Mouse (Mus musculus) naive thymus-derived CD4-positive, alpha-beta T cell, adult 2 months (primary cell): ENCODE data around the gene Ctdnep1.

ENCODE experiments used
- DNase-seq: peaks from one replicate; pipeline ENCODE4 v3.0.0-alpha.2; 2011; ENCODE audit warnings: low read depth

Gene Ctdnep1

GRCm38 (mm10) chr11:69983377-69983776, 2.4 kb downstream of the Ctdnep1 start:
- DNase-seq, result no peak

- no peak for DNase-seq
Observed at GRCm38 (mm10) chr11:69984431-69984830, 3.5 kb downstream of the Ctdnep1 start.

- no peak for DNase-seq
Observed at GRCm38 (mm10) chr11:69989949-69990348, 9.0 kb downstream of the Ctdnep1 start.

DNA sequence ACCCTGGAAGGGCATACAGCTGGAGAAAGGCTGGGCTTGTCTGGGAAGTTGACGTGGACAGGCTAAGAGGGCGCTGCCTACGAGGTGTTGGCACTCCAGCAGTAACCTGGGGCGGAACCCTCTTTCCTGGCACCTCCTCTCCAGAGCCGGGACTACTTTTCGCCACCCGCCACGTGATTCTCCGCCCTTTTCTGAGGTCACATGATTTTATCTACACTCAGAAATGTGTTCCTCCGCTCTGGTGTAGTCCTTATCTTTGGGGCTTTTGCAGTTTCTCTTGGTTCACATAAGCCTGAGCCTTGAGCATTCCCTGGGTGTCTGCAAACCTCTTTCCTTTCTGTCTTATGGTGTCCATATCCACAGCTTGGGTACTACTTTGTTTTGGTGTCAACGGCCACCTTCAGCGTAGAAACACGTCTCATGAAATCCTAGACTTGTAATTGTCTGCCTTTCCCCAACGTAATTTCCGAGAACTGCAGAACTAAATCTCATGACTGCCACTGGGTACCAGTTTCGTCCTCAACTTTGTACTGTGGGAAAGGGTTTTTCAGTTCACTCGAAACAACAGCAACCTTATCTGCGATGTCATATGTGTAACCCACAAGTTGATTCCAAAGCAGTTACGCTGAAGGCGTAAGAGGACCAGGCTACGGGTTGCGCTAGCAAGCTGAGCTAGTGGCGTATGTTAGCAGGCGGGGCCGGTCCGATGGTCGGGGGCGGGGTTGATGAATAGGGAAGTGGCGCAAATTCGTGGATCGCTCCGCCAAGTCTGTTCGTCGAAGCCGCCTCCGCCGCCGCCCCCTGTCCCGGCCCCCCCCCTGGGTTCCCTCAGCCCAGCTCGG, 10.1 kb downstream of the Ctdnep1 start, which contains the start of gene Gabarap:
Gene Gabarap, plus strand, starts transcription at position 294 of the 842 bp plus-strand sequence.
- DNase-seq, result peak; percentile 98

- DNase-seq, result no peak
Observed at GRCm38 (mm10) chr11:69991711-69992110, 10.8 kb downstream of the Ctdnep1 start.

GRCm38 (mm10) chr11:69992396-69992795, 11.4 kb downstream of the Ctdnep1 start:
- DNase-seq, result no peak

DNA sequence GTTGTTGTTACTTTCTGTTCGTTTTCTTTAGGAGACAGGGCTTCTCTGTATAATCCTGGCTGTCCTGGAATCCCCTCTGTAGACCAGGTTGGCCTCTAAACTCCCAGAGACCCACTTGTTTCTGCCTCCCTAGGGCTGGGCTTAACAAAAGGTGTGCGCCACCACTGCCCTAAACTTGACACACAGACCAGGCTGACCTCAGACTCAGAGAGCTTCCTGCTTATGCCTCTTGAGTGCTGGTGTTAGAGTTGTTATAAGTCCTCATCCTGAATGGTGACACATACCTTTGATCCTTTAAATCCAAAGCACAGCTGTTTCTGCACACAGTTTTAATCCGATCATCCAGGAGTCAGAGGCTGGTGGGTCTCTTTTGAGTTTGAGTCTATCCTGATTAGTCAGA, 12.0 kb downstream of the Ctdnep1 start:
- DNase-seq, result no peak

- no peak for DNase-seq
Observed at GRCm38 (mm10) chr11:69994401-69995090, 13.6 kb downstream of the Ctdnep1 start.

DNA sequence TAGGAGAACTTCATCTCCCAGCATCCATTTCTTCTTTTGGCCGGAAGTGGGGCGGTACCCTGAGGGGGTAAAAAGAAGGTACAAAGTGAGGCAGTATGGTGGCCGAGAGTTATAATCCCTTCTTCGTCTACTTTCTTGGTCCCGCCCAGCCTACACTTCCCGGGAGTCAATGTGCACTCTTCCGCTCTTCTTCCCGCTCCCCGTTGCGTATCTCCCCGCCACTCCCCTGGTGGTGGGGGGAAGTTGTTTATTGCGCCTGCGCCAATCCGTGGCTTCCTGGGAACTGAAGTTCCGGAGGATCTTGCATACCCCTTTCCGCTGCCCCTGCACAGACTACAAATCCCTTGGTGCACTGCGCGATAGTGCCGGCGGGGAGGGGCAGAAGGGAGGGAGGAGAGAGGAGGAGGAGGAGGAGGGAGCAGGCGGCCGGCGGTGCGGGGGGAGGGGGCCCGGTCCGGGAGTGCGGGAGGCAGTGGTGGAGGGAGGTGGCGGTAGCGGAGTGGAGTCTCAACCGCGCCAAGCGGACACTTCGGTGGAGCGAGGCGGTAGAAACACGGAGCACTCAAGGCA, 14.5 kb downstream of the Ctdnep1 start, which contains the start of gene Phf23:
Gene Phf23, plus strand, starts transcription at position 387 of the 570 bp plus-strand sequence.
- DNase-seq, result peak; percentile 98

GRCm38 (mm10) chr11:69996161-69997061, 15.5 kb downstream of the Ctdnep1 start:
- peak; percentile 76 for DNase-seq

DNA sequence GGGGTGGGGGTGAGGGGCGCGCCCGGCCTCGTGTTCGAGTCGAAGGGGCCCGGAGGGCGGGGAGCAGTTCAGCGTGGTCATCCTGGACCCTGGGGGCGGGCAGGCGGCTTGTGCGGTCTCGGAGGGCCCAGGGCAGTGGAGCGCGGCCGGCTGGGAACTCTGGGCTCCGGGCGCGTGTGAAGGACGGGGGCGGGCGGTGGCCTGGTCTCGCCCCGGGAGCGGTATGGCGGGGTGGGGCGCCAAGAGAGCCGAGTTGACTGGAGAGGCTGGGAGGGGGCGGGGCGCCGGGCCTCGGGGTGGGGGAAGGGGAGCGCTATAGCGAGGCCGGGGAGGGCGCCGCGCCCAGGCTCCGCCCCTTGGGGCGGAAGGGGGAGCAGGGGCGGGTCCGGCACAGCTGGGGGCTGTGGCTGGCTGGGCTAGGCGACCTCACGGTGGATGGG, 16.1 kb downstream of the Ctdnep1 start:
- DNase-seq, result peak; percentile 86

- DNase-seq, result peak; percentile 39
Observed at GRCm38 (mm10) chr11:69998567-69999491, 17.9 kb downstream of the Ctdnep1 start.

GRCm38 (mm10) chr11:69999666-70000065, 18.7 kb downstream of the Ctdnep1 start:
- DNase-seq, result no peak

DNA sequence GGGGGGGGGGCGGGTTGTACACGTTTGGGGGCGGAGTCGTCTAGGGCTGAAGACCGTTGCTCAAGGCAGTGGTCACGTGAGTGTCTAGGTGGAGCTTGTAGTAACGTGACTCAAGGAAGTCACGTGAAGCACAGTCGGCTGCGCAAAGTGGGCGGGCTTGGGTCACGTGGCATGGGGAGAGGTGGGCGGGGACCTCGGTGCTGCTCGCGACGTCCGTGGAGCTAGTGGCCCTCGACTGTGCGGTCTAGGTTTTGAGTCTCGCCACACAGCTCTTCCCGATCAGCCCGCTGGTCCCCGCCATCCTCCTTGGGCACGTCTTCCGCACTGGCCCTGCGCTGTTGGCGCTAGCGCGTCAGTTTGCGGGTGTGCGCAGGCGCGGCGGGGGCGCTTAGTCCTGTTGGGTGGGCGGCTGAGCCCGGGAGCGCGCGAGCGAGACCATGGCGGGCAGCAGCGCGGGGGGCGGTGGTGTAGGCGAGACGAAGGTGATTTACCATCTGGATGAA, 19.5 kb downstream of the Ctdnep1 start, which contains the start of gene Dvl2:
Gene Dvl2, plus strand, starts transcription at position 200 of the 503 bp plus-strand sequence.
- DNase-seq, result peak; percentile 95

- DNase-seq, result no peak
Observed at GRCm38 (mm10) chr11:70001159-70001558, 20.2 kb downstream of the Ctdnep1 start.

GRCm38 (mm10) chr11:70001865-70002264, 20.9 kb downstream of the Ctdnep1 start:
- DNase-seq, result peak; percentile 82

DNA sequence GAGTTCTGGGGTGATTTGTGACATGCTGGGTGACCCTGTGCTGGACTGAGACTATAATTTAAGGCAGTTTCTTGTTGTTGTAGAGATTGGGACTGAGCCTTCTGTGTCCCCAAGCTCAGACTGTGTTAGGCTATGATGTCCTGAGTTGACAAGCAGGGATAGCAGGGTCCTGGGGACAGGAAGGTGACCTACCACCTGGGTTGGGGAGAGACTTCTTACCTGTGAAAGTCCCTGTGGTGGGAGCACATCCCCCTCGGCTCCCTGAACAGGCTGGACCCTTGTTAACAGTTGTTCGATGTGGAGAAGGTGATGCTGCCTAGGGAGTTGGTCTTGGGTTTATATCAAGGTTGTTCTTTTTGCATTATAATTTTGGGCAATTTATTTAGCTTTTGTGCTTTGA, 21.5 kb downstream of the Ctdnep1 start:
- no peak for DNase-seq

DNA sequence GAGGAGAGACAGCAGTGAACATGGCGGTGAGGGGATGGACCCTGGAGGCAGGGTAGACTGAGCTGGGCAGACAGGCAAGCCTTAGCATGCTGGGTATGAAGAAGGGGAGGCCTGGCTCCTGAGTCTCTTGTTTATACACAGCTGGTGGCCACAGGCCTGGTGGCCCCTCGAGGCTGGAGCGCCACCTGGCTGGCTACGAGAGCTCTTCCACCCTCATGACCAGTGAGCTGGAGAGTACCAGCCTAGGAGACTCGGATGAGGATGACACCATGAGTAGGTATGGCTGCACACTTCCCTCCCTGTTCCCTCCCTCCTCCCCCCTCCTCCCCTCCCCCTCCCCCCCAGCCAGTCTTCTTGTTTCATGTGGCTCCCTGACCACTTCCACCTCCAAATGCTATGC, 24.6 kb downstream of the Ctdnep1 start:
- peak; percentile 77 for DNase-seq

GRCm38 (mm10) chr11:70010033-70010432, 29.1 kb downstream of the Ctdnep1 start:
- DNase-seq, result no peak

- no peak for DNase-seq
Observed at GRCm38 (mm10) chr11:70010548-70010947, 29.6 kb downstream of the Ctdnep1 start.
